In the genomic region with DNA sequence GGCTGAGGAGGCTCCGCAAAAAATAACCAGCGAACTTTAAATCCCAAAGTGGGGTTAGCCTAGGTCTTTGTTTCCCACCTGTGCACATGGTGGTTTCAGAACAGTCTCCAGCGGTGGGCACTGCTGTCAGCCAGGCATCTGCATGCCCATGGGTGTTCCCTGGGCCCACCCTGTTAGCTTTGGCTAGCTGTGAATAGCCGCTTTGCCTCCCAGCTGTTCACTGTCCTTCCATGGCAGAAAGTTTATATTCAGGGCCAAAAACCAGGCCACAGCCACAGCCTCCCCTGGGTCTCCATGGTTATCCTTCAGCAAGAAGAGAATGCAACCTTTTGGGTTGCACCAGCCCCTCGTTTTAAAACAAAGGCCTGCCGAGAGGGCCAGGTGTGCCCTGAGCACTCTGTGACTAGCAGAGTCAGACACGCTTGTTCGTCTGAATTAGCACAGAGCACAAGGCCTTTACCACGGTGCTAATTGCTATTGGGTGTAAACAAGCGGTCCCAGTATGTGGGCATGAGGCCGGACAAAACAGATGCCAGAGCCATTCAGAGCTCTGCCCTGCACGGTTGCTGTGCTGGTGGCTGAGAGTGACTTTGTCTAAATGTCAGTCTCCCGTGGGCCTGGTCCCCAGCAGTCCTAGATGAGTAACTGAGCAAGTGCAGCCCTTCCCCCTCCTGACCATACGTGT, we compare ENCODE assay signal across 13 mouse cellular contexts.
DNase-seq lines count a peak whose midpoint lies in the region; ATAC-seq lines count a peak whose summit lies in the region.
"Had no signal": no experiment of that assay in that cellular context is flagged by ENCODE, and none has a peak within 500 bp of the region (broad histone marks: within the 10 kb centered on the region; RNA-seq: fewer than 3 reads in every experiment).

No protein-coding gene starts in this region.

- H3K9ac ChIP-seq in embryonic facial prominence, embryonic 15.5 days = no peak overlapping the region
- H3K9ac ChIP-seq in hindbrain, embryonic 15.5 days = no peak overlapping the region
- no peak overlapping the region for H3K9ac ChIP-seq in midbrain, embryonic 16.5 days (ENCODE audit: low read depth, low read length)

- ATAC-seq in embryonic facial prominence, embryonic 15.5 days (ENCODE audit: insufficient number of reproducible peaks, low FRiP score, low TSS enrichment, low read depth) = 0 out of 2 replicates have a peak, but pooled peaks have one; percentile 47
- ATAC-seq in hindbrain, embryonic 15.5 days (ENCODE audit: low FRiP score, low read depth) = peak; percentile 91
- peak; percentile 83 for ATAC-seq in midbrain, embryonic 16.5 days
- ATAC-seq: inflammation-experienced regulatory T-cells, adult 6 months had no signal

- H3K27me3 ChIP-seq in embryonic facial prominence, embryonic 15.5 days = no peaks in the 10 kb centered on the region
- peaks cover 53% of the 10 kb centered on the region for H3K27me3 ChIP-seq in hindbrain, embryonic 15.5 days
- no peaks in the 10 kb centered on the region for H3K27me3 ChIP-seq in midbrain, embryonic 16.5 days (ENCODE audit: control insufficient read depth, insufficient read depth, low read depth, low read length)

- H3K4me2 ChIP-seq in embryonic facial prominence, embryonic 15.5 days (replicated peaks) = no peak overlapping the region
- no peak overlapping the region for H3K4me2 ChIP-seq in hindbrain, embryonic 15.5 days
- H3K4me2 ChIP-seq in midbrain, embryonic 16.5 days (ENCODE audit: low read length) = no peak overlapping the region
- H3K4me2 ChIP-seq: heart, embryonic 11.5 days had no signal

- no peak overlapping the region for H3K27ac ChIP-seq in embryonic facial prominence, embryonic 15.5 days (replicated peaks)
- H3K27ac ChIP-seq in hindbrain, embryonic 15.5 days (replicated peaks) = no peak overlapping the region
- no peak overlapping the region; the same call in 1 of the 2 replicates for H3K27ac ChIP-seq in midbrain, embryonic 16.5 days (ENCODE audit: low read length)

- DNase-seq in embryo, embryonic 10.5 days (ENCODE audit: low spot score) = peak; percentile 56
- DNase-seq in adrenal gland, postnatal 25 days = no peak
- DNase-seq in natural killer cell, adult 2 months (ENCODE audit: low spot score in 2 of 2) = no peak
- DNase-seq in testis, postnatal 14 days (ENCODE audit: low spot score) = no peak
- DNase-seq in adipocyte (ENCODE audit: low spot score) = no peak
- DNase-seq: thymus, adult 18-20 months had no signal

- H3K9me3 ChIP-seq in embryonic facial prominence, embryonic 15.5 days (replicated peaks) = no peaks in the 10 kb centered on the region
- H3K9me3 ChIP-seq in hindbrain, embryonic 15.5 days = no peaks in the 10 kb centered on the region
- H3K9me3 ChIP-seq in midbrain, embryonic 16.5 days (replicated peaks; ENCODE audit: control insufficient read depth, low read length, poor library complexity, severe bottlenecking) = no peaks in the 10 kb centered on the region
- H3K9me3 ChIP-seq: megakaryocyte, embryonic 14.5 days had no signal

- H3K36me3 ChIP-seq in embryonic facial prominence, embryonic 15.5 days = no peaks in the 10 kb centered on the region
- H3K36me3 ChIP-seq in hindbrain, embryonic 15.5 days = no peaks in the 10 kb centered on the region
- no peaks in the 10 kb centered on the region for H3K36me3 ChIP-seq in midbrain, embryonic 16.5 days (ENCODE audit: control insufficient read depth, insufficient read depth, low read length)

- H3K4me3 ChIP-seq in embryonic facial prominence, embryonic 15.5 days (replicated peaks) = no peak overlapping the region
- H3K4me3 ChIP-seq in hindbrain, embryonic 15.5 days = no peak overlapping the region
- no peak overlapping the region for H3K4me3 ChIP-seq in midbrain, embryonic 16.5 days (ENCODE audit: low read depth, low read length)
- H3K4me3 ChIP-seq: erythroblast, embryonic 14.5 days; megakaryocyte, embryonic 14.5 days had no signal

- 40% methylated on average over 14 of the region's 14 CpGs for WGBS in embryonic facial prominence, embryonic 15.5 days
- 16% methylated on average over 14 of the region's 14 CpGs for WGBS in hindbrain, embryonic 15.5 days
- 17% methylated on average over 14 of the region's 14 CpGs for WGBS in midbrain, embryonic 16.5 days

- H3K4me1 ChIP-seq in embryonic facial prominence, embryonic 15.5 days = peaks cover 8% of the 10 kb centered on the region
- H3K4me1 ChIP-seq in hindbrain, embryonic 15.5 days (replicated peaks) = peaks cover 9% of the 10 kb centered on the region
- H3K4me1 ChIP-seq in midbrain, embryonic 16.5 days (ENCODE audit: control insufficient read depth, insufficient read depth, low read length) = peaks cover 4% of the 10 kb centered on the region; the same call in 1 of the 2 replicates
- H3K4me1 ChIP-seq: megakaryocyte, embryonic 14.5 days had no signal
